Mouse (Mus musculus) neutrophil, adult 5-6 weeks (primary cell): Measurements from ENCODE around the gene Arglu1. TPM values are rescaled to one million over a fixed set of nuclear protein-coding genes. Genes with fewer than 3 reads are reported as not detected.

ENCODE experiments used
- ATAC-seq: fragments of 151-379, 151-347 bp; 2 replicates; pipeline ENCODE4 v1.8.0; 2017; ENCODE audit warnings: mild to moderate bottlenecking, moderate TSS enrichment; ENCODE audit not compliant: insufficient number of reproducible peaks, poor library complexity, low FRiP score, severe bottlenecking; ENCODE audit errors: extremely low read depth
- total RNA-seq: library from RNA; stranded (forward); fragments of 200-1000 nt; gene quantifications from 2 replicates; pipeline ENCODE4 v1.2.3, GENCODE M21; 2017

The Arglu1 gene
- total RNA-seq, 1 experiment from 2014 or later, result 279 TPM

- no peak for ATAC-seq
Measured at GRCm38 (mm10) chr8:8639569-8640263, 50.6 kb downstream of the Arglu1 start.

- no peak for ATAC-seq
Measured at GRCm38 (mm10) chr8:8631394-8631793, 58.9 kb downstream of the Arglu1 start.

- ATAC-seq, result no peak
Measured at GRCm38 (mm10) chr8:8624017-8624416, 66.3 kb downstream of the Arglu1 start.

- no peak for ATAC-seq
Measured at GRCm38 (mm10) chr8:8623486-8623885, 66.8 kb downstream of the Arglu1 start.

- ATAC-seq, result no peak
Measured at GRCm38 (mm10) chr8:8622476-8622875, 67.8 kb downstream of the Arglu1 start.

- ATAC-seq, result no peak
Measured at GRCm38 (mm10) chr8:8622031-8622430, 68.3 kb downstream of the Arglu1 start.

- no peak for ATAC-seq
Measured at GRCm38 (mm10) chr8:8621236-8621917, 68.9 kb downstream of the Arglu1 start.

- no peak for ATAC-seq
Measured at GRCm38 (mm10) chr8:8620536-8620935, 69.8 kb downstream of the Arglu1 start.

- ATAC-seq, result no peak
Measured at GRCm38 (mm10) chr8:8619221-8620194, 70.8 kb downstream of the Arglu1 start.

Other genes with a start within 250 kb of the Arglu1 start
- gene Efnb2, start 29.3 kb downstream of the Arglu1 start, total RNA-seq, result 1.4 and 1.7 TPM in 2 replicates